Mouse (Mus musculus) adrenal gland, postnatal 4 days (tissue): ENCODE data around the gene Zfp462. TPM values are rescaled to one million over a fixed set of nuclear protein-coding genes. Genes with fewer than 3 reads are reported as not detected.

Experiments used
- DNase-seq, 2 experiments: peaks; one replicate each; pipeline ENCODE4 v3.0.0; 2021 to 2022; ENCODE audit warnings: low spot score in 2 of 2, mixed read lengths in 2 of 2
- total RNA-seq, 2 experiments: library from RNA; stranded (reverse); gene quantifications; 2 replicates each; pipeline ENCODE4 v1.2.3; 2021

The Zfp462 gene
- total RNA-seq, 2 experiments from 2014 or later = 63.1 to 67.5 TPM

DNA sequence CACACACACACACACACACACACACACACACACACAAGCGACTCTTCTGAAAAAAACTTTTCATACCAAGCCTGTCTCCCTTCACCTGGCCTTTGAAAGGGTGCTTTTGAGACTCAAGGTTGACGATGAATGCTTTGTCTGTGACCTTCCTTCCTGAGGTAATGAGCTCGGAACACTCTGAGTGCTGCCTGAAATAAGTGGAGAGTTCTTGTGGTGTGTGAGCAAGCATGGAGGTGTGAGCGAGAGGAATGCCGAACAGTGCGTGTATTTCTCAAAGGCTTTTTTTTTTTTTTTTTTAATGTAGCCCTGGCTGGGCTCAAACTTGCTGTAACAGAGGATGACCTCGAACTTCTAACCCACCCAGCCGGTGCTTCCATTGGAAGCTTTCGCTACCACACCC lies 156.8 kb downstream of the Zfp462 start:
- DNase-seq = no peak

DNA sequence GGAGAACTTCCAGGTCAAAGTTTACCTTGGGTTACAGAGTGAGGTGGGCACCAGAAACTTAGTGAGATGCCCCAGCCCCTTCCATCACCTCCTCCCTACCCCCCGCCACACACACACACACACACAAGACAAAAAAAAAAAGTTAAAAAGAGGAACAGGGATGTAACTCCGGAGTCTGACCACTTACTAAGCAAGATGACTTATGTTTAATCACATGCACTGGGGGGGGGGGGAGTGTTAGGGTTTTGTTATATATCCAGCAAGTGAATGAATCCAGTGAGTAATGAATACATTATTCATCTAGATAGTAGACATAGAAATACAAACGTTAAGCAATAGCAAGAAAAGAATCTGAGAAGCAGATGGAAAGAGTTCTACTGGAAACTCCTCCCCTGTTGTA lies 157.5 kb downstream of the Zfp462 start:
- DNase-seq = no peak

DNA sequence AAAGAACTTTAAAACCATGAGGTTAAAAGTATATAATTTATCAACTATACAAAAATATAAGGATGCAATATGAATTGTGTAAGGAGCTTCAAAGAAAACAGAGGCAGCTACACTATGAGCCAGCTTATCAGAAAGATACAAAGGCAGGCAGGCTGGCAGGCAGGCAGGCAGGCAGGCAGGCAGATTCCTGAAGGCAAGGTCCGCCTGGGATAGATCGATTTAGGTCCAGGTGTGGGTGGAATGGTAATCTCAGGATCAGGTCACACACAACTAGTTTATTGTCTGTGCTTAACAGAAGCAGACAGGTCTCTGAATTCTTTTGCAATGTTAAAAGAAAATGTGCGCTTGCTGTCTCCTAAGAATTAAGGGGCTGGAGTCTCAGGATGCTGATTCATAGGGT lies 158.7 kb downstream of the Zfp462 start:
- DNase-seq = no peak

GRCm38 (mm10) chr4:55117839-55118487 lies 173.1 kb downstream of the Zfp462 start:
- no peak for DNase-seq

- no peak for DNase-seq
Measured at GRCm38 (mm10) chr4:55121126-55121525, 176.3 kb downstream of the Zfp462 start.

DNA sequence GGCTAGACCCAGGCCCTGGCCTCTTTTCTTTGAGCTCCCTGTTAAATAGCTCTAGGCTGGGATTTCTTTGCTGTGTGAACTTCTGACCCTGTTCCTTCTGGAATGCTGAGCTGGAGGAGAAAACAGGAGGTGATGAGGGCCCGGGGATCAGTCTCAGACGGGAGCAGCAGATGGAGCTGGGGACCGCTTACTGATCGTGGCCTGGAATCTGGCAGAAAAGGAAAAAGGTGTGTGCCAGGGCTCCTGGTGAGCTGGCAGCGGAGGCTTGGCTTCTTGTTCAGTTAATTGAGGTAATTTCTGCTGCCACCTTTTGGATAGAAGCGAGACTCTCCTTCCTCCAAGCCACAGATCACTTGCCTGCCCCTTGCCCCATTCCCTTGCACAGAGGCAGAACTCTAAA lies 177.1 kb downstream of the Zfp462 start:
- DNase-seq = no peak

DNA sequence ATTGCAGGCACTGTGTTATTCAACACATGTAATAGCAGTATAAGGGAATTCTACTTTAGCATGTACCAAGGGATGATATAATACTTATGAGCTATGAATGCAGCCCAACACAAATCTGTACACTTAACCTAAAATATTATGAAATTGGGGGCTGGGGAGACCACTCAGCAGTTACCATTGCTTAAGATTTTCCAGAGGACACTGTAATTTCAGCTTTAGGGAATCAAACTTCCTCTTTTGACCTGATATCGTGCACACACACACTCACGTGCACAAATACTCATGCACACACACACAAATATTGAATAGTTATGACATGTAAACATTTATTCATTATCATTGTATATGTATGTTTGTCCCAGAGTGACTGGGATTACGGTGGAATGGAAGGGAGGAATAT lies 179.3 kb downstream of the Zfp462 start:
- DNase-seq = no peak

DNA sequence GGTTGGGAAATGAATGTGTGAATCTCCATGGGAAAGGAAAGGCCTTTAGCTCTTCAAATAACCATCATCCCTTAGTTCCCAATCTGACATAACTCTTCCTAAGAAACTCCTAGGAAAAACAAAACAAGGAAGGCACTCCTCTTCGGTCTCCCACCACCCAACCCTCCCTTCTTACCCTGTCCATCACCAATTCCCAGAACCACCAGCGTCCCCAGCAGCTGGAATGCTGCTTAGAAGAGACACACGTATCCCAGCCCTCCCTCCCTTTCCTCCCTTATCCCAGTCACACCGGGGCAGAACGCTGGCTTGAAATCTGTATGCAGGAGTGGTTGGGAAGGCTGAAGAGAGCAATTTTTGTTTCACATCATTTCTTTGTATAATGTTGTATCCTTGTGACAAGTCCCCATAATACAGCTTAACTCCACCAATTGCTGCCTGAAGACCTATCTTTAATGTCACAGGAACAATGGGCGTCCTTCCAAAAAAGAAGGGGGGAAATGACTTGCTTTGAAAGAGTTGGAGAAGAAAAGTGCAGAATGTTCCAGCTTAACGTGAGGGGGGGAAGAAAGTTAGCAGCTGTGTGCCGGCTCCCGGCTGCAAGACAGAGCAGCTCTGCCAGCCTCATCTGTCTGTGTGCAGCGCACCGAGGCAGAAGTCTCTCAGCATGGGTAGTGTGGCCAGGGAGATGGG lies 180.3 kb downstream of the Zfp462 start:
- no peak for DNase-seq

GRCm38 (mm10) chr4:55125738-55126054 lies 180.8 kb downstream of the Zfp462 start:
- DNase-seq = no peak

GRCm38 (mm10) chr4:55127228-55127901 lies 182.5 kb downstream of the Zfp462 start:
- no peak for DNase-seq

GRCm38 (mm10) chr4:55128088-55128835 lies 183.4 kb downstream of the Zfp462 start:
- no peak for DNase-seq
